Mouse (Mus musculus) bone marrow macrophage, adult 2 months (primary cell): ENCODE measurements around the gene Cask. TPM values are rescaled to one million over a fixed set of nuclear protein-coding genes. Genes with fewer than 3 reads are reported as not detected.

Experiments
- H3K27ac ChIP-seq: 2 replicates; pipeline ENCODE4 v1.5.1; 2012; ENCODE audit warnings: low read depth, low read length; ENCODE audit not compliant: insufficient read depth
- H3K4me1 ChIP-seq: 2 replicates; pipeline ENCODE4 v1.6.1; 2012; ENCODE audit warnings: low read length; ENCODE audit not compliant: control insufficient read depth, insufficient read depth
- H3K4me3 ChIP-seq: 2 replicates; pipeline ENCODE4 v1.5.1; 2012; ENCODE audit warnings: mild to moderate bottlenecking, low read length, moderate library complexity; ENCODE audit not compliant: insufficient read depth
- CTCF ChIP-seq: IDR thresholded peaks from 2 replicates; pipeline ENCODE4 v1.5.1; 2012; ENCODE audit warnings: low read depth, mild to moderate bottlenecking, low read length, moderate library complexity
- POLR2A ChIP-seq: IDR thresholded peaks from 2 replicates; pipeline ENCODE4 v1.6.1; 2012; ENCODE audit warnings: mild to moderate bottlenecking, low read depth, low read length, borderline replicate concordance
- polyA plus RNA-seq: library from polyadenylated mRNA; stranded (reverse); fragments of >200 nt; gene quantifications from 2 replicates; pipeline ENCODE4 v1.2.4, GENCODE M21; 2012; ENCODE audit not compliant: missing spikeins, insufficient read depth, insufficient read length

Gene Cask
- polyA plus RNA-seq, 1 experiment, result 24.9 TPM

DNA sequence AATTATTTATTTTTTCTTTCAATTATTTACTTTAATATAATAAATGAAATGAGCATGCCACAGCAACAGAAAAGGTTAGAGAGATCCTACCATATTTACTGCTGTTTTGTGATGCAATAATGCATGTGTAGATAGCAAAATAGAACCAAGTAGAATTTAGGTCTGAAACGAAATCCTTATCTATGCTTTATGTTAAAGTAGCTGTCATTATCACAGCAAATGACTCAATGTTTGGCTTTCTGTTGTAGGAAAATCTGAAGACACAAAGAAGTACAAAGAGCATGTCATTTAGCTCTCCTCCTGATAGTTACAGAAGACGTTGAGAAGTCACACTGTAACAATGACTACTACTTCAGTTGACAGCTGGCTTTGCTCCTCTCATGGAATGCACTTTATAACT lies 212.3 kb downstream of the Cask start:
- no peak for TF ChIP-seq POLR2A
- TF ChIP-seq CTCF, result no peak
- no peak overlapping the region for H3K4me3 ChIP-seq
- peaks cover 12% of the 10 kb centered on the region for H3K4me1 ChIP-seq
- H3K27ac ChIP-seq, result peak overlapping the region; percentile 81

DNA sequence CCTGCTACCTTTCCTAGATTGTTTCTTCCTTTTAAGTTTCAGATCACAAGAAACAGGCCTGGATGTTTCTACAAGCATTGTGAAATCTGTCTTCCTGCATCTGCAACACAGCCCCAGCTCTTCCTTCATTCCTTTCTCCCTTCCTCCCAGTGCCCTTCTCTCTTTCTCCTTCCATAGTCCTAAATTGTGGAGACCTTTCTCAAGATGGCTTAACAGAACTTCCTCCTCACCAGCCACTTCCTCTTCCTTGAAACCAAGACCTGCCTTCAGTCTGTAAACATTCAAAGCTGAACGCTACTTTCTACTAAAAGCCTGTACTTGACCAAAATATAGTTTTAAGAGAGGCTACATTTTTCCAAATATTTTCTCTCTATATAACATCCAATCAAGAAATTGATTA lies 214.8 kb downstream of the Cask start:
- H3K4me3 ChIP-seq, result no peak overlapping the region
- peaks cover 15% of the 10 kb centered on the region for H3K4me1 ChIP-seq
- peak overlapping the region; percentile 78 for H3K27ac ChIP-seq
- TF ChIP-seq CTCF (no peak), POLR2A (no peak)

DNA sequence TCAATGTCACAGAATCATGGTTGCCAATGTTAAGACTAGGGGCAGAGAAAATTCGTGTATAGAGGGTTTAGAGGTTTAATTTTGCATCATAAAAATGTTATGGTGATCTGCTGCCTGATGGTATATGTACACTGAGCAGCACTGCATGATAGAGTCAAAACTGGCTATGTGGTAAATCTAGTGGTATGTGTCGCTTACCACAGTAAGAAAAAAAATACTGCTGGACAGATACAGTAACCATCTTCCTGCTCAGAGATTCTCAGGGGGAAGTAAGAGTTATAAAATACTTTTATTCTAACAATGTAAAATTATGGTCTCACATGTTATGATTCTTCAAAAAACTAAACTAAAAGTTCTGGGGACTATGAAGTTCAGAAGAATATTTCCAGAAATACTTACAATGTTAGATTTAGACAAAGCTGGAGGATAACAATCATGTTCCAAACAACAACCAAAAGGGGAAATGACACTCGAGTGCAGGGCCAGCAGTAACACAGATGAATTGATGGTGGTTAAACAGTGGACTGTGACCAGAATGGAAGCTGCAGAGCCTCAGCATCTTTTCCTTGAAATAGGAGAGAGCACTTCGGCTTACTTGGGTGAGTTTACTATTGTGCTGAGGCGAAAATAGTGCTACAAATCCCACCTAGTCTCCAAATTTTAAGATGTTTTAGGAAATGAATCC lies 219.4 kb downstream of the Cask start, which contains the start of gene Gpr34:
Gene Gpr34 (plus strand): TSS at position 491 of the 685 bp plus-strand sequence.
- Histone ChIP-seq H3K27ac (peak within 1 kb of the TSS; percentile 83), H3K4me3 (peak within 1 kb of the TSS; percentile 23; the same call in 1 of the 2 replicates), H3K4me1 (peaks cover 13% of the 10 kb centered on the region)
- TF ChIP-seq CTCF, result no peak
- no peak for TF ChIP-seq POLR2A

DNA sequence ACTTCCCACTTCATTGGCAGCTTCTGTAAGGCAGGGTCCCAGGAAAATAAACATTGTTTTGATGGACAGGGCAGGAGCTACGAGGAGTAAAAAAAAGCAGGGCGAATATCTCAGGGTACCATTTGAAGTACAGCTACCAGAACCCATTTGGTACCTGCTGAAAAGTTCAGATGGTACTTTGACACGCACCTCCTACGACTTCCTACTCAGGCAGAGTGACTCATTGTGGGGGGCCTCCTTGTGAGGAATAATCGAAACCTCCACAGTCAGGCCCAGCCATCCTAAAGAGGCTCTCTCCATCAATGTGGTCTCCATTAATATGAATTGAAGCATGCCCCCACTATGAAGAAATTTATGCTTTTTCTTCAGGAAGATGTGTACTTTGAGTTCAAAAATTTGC lies 228.5 kb downstream of the Cask start:
- Histone ChIP-seq H3K4me1 (peaks cover 20% of the 10 kb centered on the region), H3K27ac (no peak overlapping the region), H3K4me3 (no peak overlapping the region)
- TF ChIP-seq CTCF (no peak), POLR2A (no peak)

DNA sequence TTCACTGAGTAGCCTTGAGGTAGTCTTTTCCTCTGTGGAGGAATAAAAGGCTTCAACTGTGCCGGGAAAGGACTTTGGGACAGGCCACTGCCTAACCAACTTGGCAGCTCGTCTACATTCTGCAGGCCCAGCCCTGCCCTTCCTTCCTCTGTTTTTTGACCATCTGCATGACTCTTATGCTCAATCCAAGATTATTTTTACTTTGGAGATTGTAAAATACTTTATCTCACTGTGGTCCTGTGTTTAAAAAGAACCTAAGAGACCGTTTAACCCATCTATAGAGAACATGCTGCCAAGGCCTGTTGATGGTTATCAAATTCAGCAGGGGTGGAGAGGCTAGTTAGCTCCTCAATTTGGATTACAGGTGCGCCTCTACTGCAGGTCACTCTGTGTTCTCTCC lies 229.7 kb downstream of the Cask start:
- TF ChIP-seq POLR2A (no peak), CTCF (no peak)
- peak overlapping the region; percentile 4; the same call in 1 of the 2 replicates for H3K27ac ChIP-seq
- H3K4me3 ChIP-seq, result no peak overlapping the region
- peaks cover 28% of the 10 kb centered on the region for H3K4me1 ChIP-seq

DNA sequence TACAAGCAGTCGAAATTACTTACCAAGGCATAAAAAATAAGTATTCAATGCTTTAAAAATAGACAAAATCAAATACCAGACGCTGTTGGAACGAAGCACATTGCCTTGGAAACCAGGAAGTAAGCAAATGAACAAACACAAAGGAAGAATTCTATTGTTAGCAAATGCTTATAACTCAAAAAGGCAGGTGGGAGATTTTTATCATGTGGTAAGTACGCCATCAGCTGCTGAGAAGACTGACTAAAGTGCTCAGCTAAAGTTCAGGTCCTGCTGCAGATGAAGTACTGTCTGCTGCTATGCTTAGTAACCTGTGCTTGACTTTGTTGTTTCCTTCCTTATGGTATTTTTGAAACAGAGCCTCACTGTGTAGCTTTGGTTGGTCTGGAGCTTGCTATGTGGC lies 232.7 kb downstream of the Cask start:
- H3K27ac ChIP-seq, result peak overlapping the region; percentile 86
- peaks cover 30% of the 10 kb centered on the region for H3K4me1 ChIP-seq
- H3K4me3 ChIP-seq, result no peak overlapping the region
- no peak for TF ChIP-seq POLR2A
- no peak for TF ChIP-seq CTCF

DNA sequence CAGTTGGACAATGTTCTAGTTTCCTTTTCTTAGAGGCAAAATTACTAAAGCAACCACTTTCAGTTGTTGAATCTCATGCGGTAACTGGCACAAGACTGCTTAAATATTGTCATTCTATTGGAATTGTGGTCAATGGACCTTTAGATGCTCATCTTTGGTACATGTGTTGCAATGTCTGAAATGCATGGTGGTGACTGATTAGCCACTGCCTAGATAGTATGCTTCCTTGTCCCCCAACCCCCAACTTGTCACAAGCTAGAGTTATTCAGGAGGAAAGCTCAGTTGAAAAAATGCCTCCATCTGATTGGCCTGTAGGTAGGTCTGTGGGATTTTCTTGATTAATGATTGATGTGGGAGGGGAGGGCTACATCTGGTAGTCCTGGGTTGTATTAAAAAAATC lies 233.9 kb downstream of the Cask start:
- Histone ChIP-seq H3K4me1 (peaks cover 26% of the 10 kb centered on the region), H3K27ac (peak overlapping the region; percentile 86), H3K4me3 (no peak overlapping the region)
- TF ChIP-seq POLR2A (no peak), CTCF (no peak)

DNA sequence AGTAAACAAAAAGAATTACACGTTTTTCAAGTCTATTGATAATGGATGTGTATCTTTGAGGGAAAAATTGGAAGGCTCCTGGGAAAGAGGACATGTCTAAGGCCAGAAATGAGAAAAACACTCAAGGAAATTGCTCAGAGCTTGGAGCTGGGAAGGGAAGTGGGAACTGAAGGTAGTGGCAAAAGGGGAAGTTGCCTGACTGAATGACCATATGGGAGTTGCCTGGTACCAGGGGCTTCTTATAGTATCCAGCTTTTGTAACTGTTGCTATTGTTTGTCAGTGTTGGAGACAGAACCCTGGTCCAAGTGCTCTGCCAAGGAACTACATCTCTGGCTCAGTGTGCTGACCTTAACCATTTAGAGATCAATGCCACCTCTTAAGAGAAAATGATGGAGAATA lies 234.4 kb downstream of the Cask start:
- peak overlapping the region; percentile 86 for H3K27ac ChIP-seq
- peaks cover 25% of the 10 kb centered on the region for H3K4me1 ChIP-seq
- no peak overlapping the region for H3K4me3 ChIP-seq
- TF ChIP-seq CTCF, result no peak
- TF ChIP-seq POLR2A, result no peak

DNA sequence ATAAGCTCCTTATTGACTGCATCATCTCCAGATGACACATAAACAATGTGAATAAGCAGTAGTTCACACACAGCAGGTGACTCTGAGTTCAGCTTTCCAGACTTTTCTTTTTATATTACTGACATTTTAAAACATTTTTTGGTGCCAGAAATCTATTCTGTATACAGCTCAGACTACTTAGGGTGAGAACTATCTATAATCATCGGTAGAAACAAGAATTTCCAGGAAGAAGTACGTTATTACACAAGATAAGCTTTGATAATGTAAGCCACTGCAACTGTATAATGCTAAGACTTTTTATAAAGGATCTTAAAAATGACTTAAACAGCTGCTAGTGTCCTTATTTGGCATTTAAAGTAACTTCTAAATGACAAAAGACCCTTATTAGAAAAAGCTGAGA lies 239.1 kb downstream of the Cask start:
- Histone ChIP-seq H3K27ac (no peak overlapping the region), H3K4me3 (no peak overlapping the region), H3K4me1 (peaks cover 11% of the 10 kb centered on the region)
- no peak for TF ChIP-seq POLR2A
- TF ChIP-seq CTCF, result no peak

DNA sequence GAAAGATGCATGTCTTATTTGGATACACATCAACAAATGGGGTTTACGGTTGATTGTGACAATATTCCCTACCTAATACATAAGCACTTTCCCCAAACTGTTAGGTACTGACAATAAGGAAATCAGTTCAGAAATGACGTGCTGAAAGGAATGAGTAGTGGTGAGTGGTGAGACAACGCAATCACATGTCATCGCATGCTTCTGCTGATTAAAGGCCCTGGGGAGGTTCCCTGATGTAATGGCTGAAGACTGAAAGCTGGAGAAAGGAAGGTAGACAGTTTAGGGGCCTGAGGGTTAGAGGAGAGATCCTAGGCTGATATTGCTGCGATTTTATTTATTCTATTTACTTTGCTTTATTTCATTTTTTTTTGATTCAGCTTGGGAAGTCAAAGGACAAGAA lies 240.1 kb downstream of the Cask start:
- H3K4me3 ChIP-seq, result no peak overlapping the region
- TF ChIP-seq POLR2A (no peak), CTCF (no peak)
- peaks cover 11% of the 10 kb centered on the region for H3K4me1 ChIP-seq
- H3K27ac ChIP-seq, result no peak overlapping the region

DNA sequence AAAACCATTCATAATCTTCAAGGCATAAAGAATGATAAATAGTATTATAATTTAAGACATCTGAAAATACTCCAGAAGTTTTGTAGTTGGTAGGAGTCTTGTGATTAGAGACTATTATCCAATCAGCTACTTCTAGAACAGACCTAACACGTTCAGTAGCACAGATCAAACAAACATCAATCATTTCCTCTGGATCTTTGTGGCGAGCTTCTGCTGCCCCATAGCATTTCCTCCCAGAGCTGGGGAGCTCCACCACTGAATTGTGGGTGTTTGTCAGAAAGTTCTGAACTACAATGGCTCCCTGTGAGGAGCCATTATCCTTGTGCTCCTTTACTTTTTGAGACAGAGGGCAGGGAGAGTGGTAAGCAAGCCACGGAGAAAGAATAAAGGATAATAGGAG lies 243.4 kb downstream of the Cask start:
- TF ChIP-seq POLR2A, result no peak
- TF ChIP-seq CTCF, result no peak
- H3K27ac ChIP-seq, result peak overlapping the region; percentile 80

More for the DNA sequence above, 243.4 kb downstream of the Cask start:
- H3K4me1 ChIP-seq, result peaks cover 15% of the 10 kb centered on the region
- no peak overlapping the region for H3K4me3 ChIP-seq
